Mouse (Mus musculus) gastrocnemius, postnatal 14 days (tissue): Measurements from ENCODE around the gene Glipr1l3. TPM values are rescaled to one million over a fixed set of nuclear protein-coding genes. Genes with fewer than 3 reads are reported as not detected.
"Not testable (repeated sequence)": the region's sequence is repeated elsewhere in the genome, so short reads cannot be mapped to it uniquely, and the experiment has no call there.

Experiments used
- DNase-seq: peaks from one replicate; pipeline ENCODE4 v3.0.0; 2021; ENCODE audit warnings: mixed read lengths
- intact Hi-C: fragments of 180-260 bp; cut with DNase I; formaldehyde crosslinking; loops from one replicate; pipeline ENCODE4 v1.15.1; 2025; ENCODE audit warnings: low total_unique reads
- long read RNA-seq, 2 experiments: library from polyadenylated mRNA; stranded (forward); transcript quantifications; one replicate each; pipeline ENCODE4 v2.0.0; 2021
- total RNA-seq, 2 experiments: library from RNA; stranded (reverse); gene quantifications; 2 replicates each; pipeline ENCODE4 v1.2.3; 2021

The Glipr1l3 gene
- total RNA-seq: not detected
- long read RNA-seq, experiment 1: 0 reads
- long read RNA-seq, experiment 2: 0 reads

DNA sequence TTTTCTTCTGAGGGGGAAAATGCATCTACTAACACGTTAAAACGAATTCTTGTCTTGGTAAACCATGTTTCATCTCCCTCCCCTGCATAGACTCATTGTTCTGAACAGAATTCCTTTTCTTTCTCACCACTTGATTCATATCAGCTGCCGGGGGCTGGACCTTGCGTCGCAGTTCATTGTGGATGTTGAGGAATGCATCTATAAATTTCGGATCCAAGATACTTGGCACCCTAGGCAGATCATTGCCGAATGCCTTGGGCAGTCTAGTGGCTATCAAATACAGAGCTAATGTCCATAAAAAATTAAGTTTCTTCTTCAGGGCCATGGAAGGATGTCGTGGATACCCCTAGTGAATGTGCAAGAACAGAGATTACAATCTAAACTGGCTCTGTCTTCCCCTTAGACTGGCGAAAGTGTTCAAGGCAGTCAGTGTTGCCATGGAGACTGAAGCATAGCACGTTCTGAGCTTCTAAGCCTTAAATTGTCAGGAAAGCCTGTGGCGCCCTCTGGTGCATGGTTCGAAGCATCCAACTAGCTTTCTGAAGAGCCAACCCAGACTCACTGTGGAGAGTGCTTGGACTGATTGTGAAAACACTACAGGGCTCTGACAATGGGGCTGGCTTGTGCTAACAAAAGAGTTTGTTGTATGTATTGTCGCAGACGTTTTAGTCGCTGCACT is at the start of gene Glipr1l3:
TSS of gene Glipr1l3 (minus strand) at position 446 of the 679 bp plus-strand sequence.
- intact Hi-C loops: not testable (repeated sequence)
- peak; percentile 54 for DNase-seq

DNA sequence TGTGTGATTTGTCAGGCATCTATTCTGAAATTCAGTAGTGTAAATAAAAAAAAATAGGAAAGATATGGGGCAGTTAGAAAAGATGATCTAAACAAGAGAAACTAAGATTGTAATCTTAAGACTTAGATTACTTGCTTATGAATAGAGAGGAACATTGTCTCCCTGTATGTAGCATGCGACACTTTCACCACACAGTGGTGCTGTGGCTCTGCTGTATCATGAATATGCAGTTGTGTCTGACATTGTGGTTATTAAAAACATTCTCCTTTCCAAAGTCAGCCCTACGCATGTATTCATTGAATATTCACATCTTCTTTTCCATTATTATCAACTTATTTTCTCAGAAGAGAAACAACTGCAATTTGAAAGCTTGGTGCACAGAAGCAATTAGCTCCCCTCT is 43.3 kb upstream of the Glipr1l3 start:
- intact Hi-C loops: no loop called here
- no peak for DNase-seq

DNA sequence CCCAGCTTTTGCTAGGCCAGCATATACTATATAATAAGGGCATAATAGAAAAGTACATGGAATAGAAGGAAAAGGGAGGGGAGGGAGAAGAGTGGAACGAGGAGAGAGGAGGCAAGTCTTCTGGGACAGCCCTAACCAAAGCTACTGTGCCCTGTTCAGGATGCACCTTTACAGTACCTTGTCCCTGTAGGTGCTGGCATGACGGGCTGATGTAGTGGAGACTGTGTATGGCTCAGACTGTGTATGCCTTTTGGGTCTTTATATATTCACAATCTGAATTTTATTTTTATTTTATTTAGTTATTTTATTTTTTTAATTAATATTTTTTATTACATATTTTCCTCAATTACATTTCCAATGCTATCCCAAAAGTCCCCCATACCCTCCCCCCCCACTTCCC is 33.8 kb upstream of the Glipr1l3 start:
- intact Hi-C loops: not testable (repeated sequence)

DNA sequence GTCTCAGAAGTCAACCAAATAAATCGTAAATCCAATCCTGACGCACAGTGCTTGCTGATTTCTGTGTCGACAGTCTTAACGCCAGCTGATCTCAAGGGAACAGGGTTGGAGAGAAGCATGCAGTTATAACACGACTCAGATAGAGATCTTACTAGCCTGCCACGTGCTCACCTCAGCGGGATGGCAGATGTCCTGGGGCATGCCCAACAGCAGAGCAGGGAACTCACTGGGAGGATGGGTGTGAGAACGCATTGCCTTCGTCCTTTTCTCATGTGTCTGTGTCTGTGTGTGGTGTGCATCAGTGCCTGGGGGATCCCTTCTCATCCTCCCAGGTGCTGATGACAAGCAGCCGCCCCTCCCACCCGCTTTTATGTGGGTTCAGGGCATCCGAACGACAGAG is 16.9 kb upstream of the Glipr1l3 start:
- intact Hi-C loops: not testable (repeated sequence)

More for the DNA sequence above, 33.8 kb upstream of the Glipr1l3 start:
- not testable (repeated sequence) for DNase-seq

DNA sequence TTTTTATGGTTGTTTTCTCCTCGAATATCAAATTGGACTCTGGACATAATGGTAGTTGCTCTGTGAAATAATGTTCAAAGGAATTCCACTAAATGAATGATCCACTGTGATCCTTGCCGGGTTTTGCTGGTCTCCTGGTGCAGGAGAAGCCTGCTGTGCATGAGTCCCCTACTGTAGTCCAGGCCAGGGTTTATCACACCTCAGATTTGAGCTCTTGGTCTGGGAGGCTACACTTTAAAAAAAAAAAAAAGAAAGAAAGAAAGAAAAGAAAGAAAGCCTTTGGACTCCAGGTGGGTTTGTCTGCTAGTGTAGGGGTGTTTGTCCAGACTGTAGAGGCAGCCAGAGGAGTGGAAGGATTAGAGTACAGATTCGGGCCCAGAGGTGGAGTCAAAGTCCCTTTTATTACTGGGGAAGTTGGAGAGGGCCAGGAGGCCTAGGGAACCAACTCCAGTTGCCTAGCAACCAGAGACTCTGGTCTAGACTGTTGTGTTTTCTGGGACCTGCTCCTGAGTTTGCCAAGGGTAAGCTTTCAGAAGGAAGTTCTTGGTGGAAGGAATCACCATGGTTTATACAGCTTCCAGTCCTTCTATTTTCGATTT is 3.1 kb upstream of the Glipr1l3 start, which contains the start of gene Caps2:
TSS of gene Caps2 (plus strand) at position 454 of the 599 bp plus-strand sequence.
- intact Hi-C loops: no loop called here

More for the DNA sequence above, 16.9 kb upstream of the Glipr1l3 start:
- DNase-seq: not testable (repeated sequence)

DNA sequence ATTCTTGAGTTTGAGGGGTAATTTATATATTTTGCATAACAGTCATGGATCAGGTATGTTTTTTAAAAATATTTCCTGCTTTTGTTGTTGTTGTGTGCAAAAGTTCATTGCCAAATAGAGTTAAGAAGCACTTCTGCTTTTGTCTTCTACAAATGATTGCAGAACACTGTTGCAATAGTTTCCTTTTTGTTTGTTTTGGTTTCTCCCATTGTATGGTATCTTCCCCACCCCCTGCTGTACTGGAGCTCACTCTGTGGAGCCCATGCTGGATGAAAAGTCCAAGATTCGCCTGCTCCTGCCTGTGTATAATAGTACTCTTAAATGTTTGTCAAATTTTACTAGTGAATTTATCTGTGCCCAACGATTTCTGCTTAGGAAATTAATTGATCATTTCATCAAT is 20.3 kb downstream of the Glipr1l3 start:
- intact Hi-C loops: no loop called here
- DNase-seq: no peak

More for the DNA sequence above, 3.1 kb upstream of the Glipr1l3 start, which contains the start of gene Caps2:
- DNase-seq: no peak

DNA sequence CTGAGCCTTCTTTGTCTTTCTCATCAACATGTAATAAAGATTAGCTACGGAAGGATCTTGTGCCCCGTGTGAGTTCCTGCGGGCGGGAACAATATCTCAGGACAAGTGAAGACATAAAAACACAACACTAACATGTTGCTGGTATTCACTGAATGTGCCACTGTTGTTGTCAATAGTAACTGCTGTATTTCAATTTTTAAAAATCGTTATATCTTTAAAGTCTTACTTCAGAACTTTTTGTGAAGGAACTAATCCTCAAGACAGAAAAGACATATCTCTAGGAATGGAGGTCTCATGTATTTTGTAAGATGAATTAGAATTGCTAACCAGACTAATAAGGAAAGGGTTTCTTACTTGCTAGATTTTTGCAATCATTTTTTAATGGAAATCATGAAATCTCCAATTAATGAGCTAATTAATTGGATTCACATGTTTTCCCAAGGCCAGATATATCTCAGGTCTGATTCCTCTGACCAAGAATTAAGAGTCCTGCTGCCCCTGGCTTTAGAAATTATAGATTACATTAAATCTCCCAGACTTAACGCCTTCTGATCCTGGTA is 21.2 kb downstream of the Glipr1l3 start:
- DNase-seq: no peak
- intact Hi-C loops: no loop called here

DNA sequence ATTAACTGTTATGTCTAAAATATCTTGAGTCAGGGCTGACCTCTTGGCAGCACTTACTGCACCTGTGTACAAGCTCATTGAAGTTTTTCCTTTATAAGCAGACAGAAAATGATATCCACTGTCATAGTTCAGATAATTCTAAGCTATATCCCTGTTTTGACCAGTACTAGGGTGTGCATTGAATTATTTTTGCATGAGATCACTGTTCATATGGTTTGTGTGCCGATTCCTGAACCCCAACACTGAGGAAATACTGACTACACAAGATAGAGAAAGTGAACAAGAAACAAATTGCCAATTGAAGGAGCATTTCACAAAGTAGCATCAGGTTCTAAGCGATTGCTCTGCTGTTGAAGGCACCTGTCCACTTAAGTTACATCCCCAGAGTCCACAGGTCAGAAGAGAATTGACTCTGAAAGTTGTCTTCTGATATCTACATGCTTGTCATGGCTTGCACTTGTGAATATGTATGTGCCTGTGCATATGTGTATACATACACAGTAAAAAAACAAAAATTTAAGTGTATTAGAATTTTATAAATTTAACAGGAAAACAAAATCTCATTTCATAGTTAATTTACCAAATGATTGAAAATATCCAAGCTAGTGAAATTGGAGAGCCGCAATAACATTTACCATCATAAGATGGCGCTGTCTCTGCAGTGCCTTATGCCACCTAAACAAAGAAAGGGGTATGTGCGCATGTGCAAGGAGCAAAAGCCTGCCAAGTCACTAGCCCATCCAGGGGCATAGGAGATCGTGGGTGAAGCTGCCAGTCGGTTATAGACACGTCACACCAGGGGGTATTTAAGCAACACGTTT is 21.9 kb downstream of the Glipr1l3 start:
- intact Hi-C loops: no loop called here
- DNase-seq: peak; percentile 10

DNA sequence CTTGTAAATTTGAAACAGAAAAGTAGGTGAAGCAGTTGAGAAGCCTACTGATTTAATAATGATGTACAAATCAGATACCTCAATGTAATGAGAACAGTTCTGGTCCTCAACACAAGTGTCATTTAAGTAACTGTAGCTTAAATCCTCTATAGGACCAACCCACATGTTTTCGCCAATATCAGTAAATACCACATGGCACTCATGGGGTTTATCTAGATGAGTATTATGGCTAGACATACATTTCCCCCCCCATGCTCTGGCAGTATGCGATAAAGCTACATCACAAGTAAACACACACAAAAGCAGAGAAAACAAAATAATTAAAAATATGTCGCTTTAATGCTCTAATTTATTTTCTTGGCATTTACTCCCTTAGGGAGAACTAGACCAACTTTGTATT is 27.9 kb downstream of the Glipr1l3 start:
- intact Hi-C loops: no loop called here
- DNase-seq: no peak

DNA sequence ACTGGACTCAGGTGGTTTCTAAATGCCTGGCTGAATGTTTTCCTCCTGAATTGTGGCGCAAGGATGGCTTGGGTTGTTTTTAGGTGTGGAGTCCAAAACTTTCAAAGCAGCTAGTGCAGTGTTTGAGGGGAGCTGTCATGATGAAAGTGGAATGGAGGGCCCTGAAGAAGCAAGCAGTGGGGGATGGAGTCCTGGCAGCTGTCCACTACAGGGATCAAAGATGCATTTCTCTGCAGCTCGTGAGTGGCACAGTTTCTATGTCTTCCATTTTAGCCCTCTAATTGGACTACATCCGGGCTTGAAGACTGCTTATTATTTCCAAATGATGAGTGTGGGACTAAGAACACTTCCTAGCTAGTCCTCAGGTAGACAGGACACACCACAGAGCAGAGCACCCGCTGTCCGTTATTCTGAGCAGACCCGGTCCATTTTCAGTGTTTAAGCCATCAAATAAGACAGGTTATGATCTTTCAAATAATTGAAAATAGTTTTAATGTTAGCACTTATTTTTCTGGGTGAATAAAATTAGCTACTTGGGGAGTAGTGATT is 32.4 kb downstream of the Glipr1l3 start:
- intact Hi-C loops, DNase-seq: not testable (repeated sequence)

DNA sequence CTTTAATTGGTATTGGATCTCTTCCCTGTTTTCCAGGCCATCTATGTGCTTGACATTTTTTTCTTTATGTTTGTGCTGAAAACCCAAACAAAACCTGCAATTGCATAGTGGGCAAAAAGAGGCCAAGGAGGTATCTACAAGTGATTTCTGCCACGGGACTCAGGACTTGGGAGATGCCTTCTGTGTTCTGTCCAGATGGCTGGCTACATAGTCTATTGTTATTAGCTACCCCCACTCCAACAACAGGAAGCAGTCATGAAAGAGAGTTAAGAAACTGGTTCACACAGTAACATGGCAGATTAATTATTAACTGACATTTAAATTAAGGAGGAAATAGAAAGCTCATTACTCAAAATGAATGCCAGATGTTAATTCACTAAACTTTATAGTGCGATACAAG is 35.0 kb downstream of the Glipr1l3 start:
- intact Hi-C loops, DNase-seq: not testable (repeated sequence)

DNA sequence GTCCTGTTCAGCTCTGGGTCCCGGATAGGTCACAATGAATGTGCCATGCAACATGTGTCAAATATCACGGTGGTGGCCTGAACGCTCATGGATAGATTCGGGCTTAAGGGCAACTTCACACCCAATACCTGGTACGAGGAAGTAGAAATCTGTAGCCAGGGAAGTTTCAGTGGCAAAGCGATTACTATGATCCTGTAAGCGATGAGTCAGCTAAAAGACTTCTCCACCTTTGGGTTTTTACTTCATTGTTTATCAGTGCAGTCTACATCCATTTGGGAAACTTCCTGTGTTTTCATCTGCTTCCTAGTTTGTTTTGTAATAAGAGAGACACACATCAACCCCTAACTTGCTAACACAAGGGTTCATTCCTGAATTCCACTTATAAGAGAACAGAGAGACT is 49.7 kb downstream of the Glipr1l3 start:
- no peak for DNase-seq
- intact Hi-C loops: no loop called here

DNA sequence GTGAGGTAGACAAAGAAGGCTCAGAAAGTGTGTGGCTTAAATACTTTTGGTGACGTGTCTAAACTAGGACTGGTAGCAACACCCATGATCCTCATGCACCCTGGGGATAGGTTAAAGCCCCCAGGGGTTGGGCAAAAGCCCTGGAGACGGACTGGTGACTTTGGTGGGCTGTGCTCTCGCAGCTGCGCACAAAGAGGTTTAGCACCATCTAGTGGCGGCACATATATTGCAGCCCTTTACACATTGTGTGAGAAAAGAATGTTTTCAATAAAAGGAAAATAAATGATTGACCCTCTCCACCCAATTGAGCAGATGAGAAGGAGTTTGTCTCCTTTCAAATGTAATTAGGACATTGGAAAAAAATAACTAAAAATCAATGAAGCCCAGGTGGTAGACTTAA is 54.3 kb downstream of the Glipr1l3 start:
- intact Hi-C loops: loop anchor here (2.0 kb wide), 1 partner anchor 127 kb away; no protein-coding TSS in a partner anchor
- DNase-seq: peak; percentile 18

Other genes starting within 250 kb of the Glipr1l3 start
- 10 to 100 TPM; 20.8 to 23.1 TPM for gene Krr1, start 187.7 kb downstream of the Glipr1l3 start, total RNA-seq
- gene Glipr1, start 157.7 kb downstream of the Glipr1l3 start, total RNA-seq: under 1 TPM in 1 of 2 experiments, not detected in 1; 0.22 TPM
- gene Glipr1l1, start 100.1 kb downstream of the Glipr1l3 start, total RNA-seq: not detected
- gene Glipr1l2, start 77.0 kb downstream of the Glipr1l3 start, total RNA-seq: not detected
- gene Caps2, start 3.3 kb upstream of the Glipr1l3 start, total RNA-seq: not detected
- under 1 TPM; 0.23 to 0.27 TPM for gene Kcnc2, start 110.8 kb upstream of the Glipr1l3 start, total RNA-seq